Comparison of ENCODE assay signal across 8 mouse cellular contexts in genomic region chr15:100423916-100424315, GRCm38 (mm10). TPM values are rescaled to one million over a fixed set of nuclear protein-coding genes. Genes with fewer than 3 reads are reported as not detected.
DNase-seq lines count a peak whose midpoint lies in the region; ATAC-seq and TF ChIP-seq lines count a peak whose summit lies in the region.

No protein-coding gene starts in this region.

- DNase-seq in heart, embryonic 10.5 days (ENCODE audit: low spot score), result no peak
- DNase-seq in heart, postnatal 14 days, result no peak
- DNase-seq in embryo, embryonic 10.5 days (ENCODE audit: low spot score), result peak; percentile 51
- DNase-seq in hindbrain, postnatal 0 days (ENCODE audit: low spot score), result peak; percentile 33
- no peak for DNase-seq in right cerebral cortex, postnatal 25 days
- DNase-seq in right cerebral cortex, adult 2 months (ENCODE audit: low spot score in 2 of 2), result no peak

- no peak for TF ChIP-seq CTCF in hindbrain, postnatal 0 days (IDR thresholded peaks at IDR 0.05; ENCODE audit: low read depth)

- 6% methylated on average over 14 of the region's 14 CpGs for WGBS in heart, embryonic 10.5 days
- 2% methylated on average over 14 of the region's 14 CpGs for WGBS in hindbrain, postnatal 0 days
- WGBS in liver, embryonic 16.5 days (ENCODE audit: insufficient replicate concordance), result 5% methylated on average over 14 of the region's 14 CpGs
- WGBS in neural tube, embryonic 12.5 days, result 4% methylated on average over 14 of the region's 14 CpGs

- peak overlapping the region; percentile 97 for H3K4me2 ChIP-seq in hindbrain, postnatal 0 days (ENCODE audit: low read depth, low read length)
- H3K4me2 ChIP-seq in liver, embryonic 16.5 days (ENCODE audit: low read depth, low read length), result peak overlapping the region; percentile 99
- peak overlapping the region; percentile 77 for H3K4me2 ChIP-seq in neural tube, embryonic 12.5 days (replicated peaks)

- H3K4me3 ChIP-seq in heart, embryonic 10.5 days, result peak overlapping the region; percentile 96
- H3K4me3 ChIP-seq in hindbrain, postnatal 0 days (ENCODE audit: low read length), result peak overlapping the region; percentile 90
- H3K4me3 ChIP-seq in liver, embryonic 16.5 days (ENCODE audit: low read depth, low read length), result peak overlapping the region; percentile 84
- H3K4me3 ChIP-seq in neural tube, embryonic 12.5 days, result peak overlapping the region; percentile 23

- no peaks in the 10 kb centered on the region for H3K9me3 ChIP-seq in heart, embryonic 10.5 days
- H3K9me3 ChIP-seq in hindbrain, postnatal 0 days (ENCODE audit: low read length), result no peaks in the 10 kb centered on the region
- no peaks in the 10 kb centered on the region for H3K9me3 ChIP-seq in liver, embryonic 16.5 days (replicated peaks; ENCODE audit: control insufficient read depth, low read length)
- H3K9me3 ChIP-seq in neural tube, embryonic 12.5 days, result no peaks in the 10 kb centered on the region

- intact Hi-C loops in heart, postnatal 14 days (cut with DNase I), result no loop called here

- peaks cover 32% of the 10 kb centered on the region for H3K27me3 ChIP-seq in heart, embryonic 10.5 days (ENCODE audit: insufficient read depth, poor library complexity, severe bottlenecking)
- H3K27me3 ChIP-seq in hindbrain, postnatal 0 days (ENCODE audit: insufficient read depth, low read length), result no peaks in the 10 kb centered on the region
- peaks cover 16% of the 10 kb centered on the region for H3K27me3 ChIP-seq in liver, embryonic 16.5 days (ENCODE audit: control insufficient read depth, insufficient read depth, low read depth, low read length)
- H3K27me3 ChIP-seq in neural tube, embryonic 12.5 days (replicated peaks), result peaks cover 19% of the 10 kb centered on the region

- no peak for ATAC-seq in hindbrain, postnatal 0 days
- ATAC-seq in liver, embryonic 16.5 days (ENCODE audit: low read depth), result no peak
- no peak for ATAC-seq in neural tube, embryonic 12.5 days (ENCODE audit: low FRiP score, low read depth)

- H3K27ac ChIP-seq in heart, embryonic 10.5 days, result no peak overlapping the region
- H3K27ac ChIP-seq in hindbrain, postnatal 0 days, result no peak overlapping the region
- no peak overlapping the region for H3K27ac ChIP-seq in liver, embryonic 16.5 days (ENCODE audit: low read length)
- no peak overlapping the region for H3K27ac ChIP-seq in neural tube, embryonic 12.5 days

- no peaks in the 10 kb centered on the region for H3K36me3 ChIP-seq in heart, embryonic 10.5 days
- no peaks in the 10 kb centered on the region for H3K36me3 ChIP-seq in hindbrain, postnatal 0 days (ENCODE audit: insufficient read depth, low read length)
- no peaks in the 10 kb centered on the region for H3K36me3 ChIP-seq in liver, embryonic 16.5 days (ENCODE audit: control insufficient read depth, insufficient read depth)
- H3K36me3 ChIP-seq in neural tube, embryonic 12.5 days, result no peaks in the 10 kb centered on the region

- peaks cover 52% of the 10 kb centered on the region for H3K4me1 ChIP-seq in heart, embryonic 10.5 days
- peaks cover 17% of the 10 kb centered on the region; the same call in 1 of the 2 replicates for H3K4me1 ChIP-seq in hindbrain, postnatal 0 days (ENCODE audit: insufficient read depth, low read length)
- peaks cover 40% of the 10 kb centered on the region for H3K4me1 ChIP-seq in liver, embryonic 16.5 days (ENCODE audit: control insufficient read depth, low read depth, low read length)
- H3K4me1 ChIP-seq in neural tube, embryonic 12.5 days, result peaks cover 22% of the 10 kb centered on the region

- peak overlapping the region; percentile 91; the same call in 1 of the 2 replicates for H3K9ac ChIP-seq in hindbrain, postnatal 0 days (replicated peaks; ENCODE audit: low read length)
- H3K9ac ChIP-seq in liver, embryonic 16.5 days (ENCODE audit: low read depth, low read length), result peak overlapping the region; percentile 69
- H3K9ac ChIP-seq in neural tube, embryonic 12.5 days, result no peak overlapping the region

RNA-seq across cellular contexts. Expression of gene Slc11a2, which starts 1.0 kb away (rescaled TPM):
- polyA plus RNA-seq in heart, embryonic 10.5 days (2016; fragmentation: Nextera tagmentation; extraction: Ambion mirVana), result 20.4 and 24.5 TPM in 2 replicates
- 10 to 100 TPM; 53.6 to 58.2 TPM for total RNA-seq in heart, postnatal 14 days (2021)
- total RNA-seq in hindbrain, postnatal 0 days (2014; rRNA removed), result 25.1 and 40.1 TPM in 2 replicates
- 14.5 and 18.5 TPM in 2 replicates for polyA plus RNA-seq in hindbrain, postnatal 0 days (2015; fragmentation: Nextera tagmentation; extraction: Ambion mirVana)
- 37.1 and 40.0 TPM in 2 replicates for polyA plus RNA-seq in liver, embryonic 16.5 days (2015; fragmentation: Nextera tagmentation; extraction: Ambion mirVana)
- 23.9 and 27.1 TPM in 2 replicates for polyA plus RNA-seq in neural tube, embryonic 12.5 days (2016; fragmentation: Nextera tagmentation; extraction: Ambion mirVana)

RNA-seq across cellular contexts. Expression of gene Gm5475, which starts 2.0 kb away (rescaled TPM):
- polyA plus RNA-seq in heart, embryonic 10.5 days (2016; fragmentation: Nextera tagmentation; extraction: Ambion mirVana), result not detected in 2 replicates
- total RNA-seq in heart, postnatal 14 days (2021), result not detected
- not detected in 2 replicates for total RNA-seq in hindbrain, postnatal 0 days (2014; rRNA removed)
- polyA plus RNA-seq in hindbrain, postnatal 0 days (2015; fragmentation: Nextera tagmentation; extraction: Ambion mirVana), result 0.10 and 0.19 TPM in 2 replicates
- 0.04 TPM in 1 of 2 replicates, not detected in the other for polyA plus RNA-seq in liver, embryonic 16.5 days (2015; fragmentation: Nextera tagmentation; extraction: Ambion mirVana)
- 0.13 and 0.18 TPM in 2 replicates for polyA plus RNA-seq in neural tube, embryonic 12.5 days (2016; fragmentation: Nextera tagmentation; extraction: Ambion mirVana)

RNA-seq across cellular contexts. Expression of gene Letmd1, which starts 44.9 kb away (rescaled TPM):
- 21.1 and 27.9 TPM in 2 replicates for polyA plus RNA-seq in heart, embryonic 10.5 days (2016; fragmentation: Nextera tagmentation; extraction: Ambion mirVana)
- 10 to 100 TPM; 12.8 to 20.4 TPM for total RNA-seq in heart, postnatal 14 days (2021)
- total RNA-seq in hindbrain, postnatal 0 days (2014; rRNA removed), result 79.5 and 88.6 TPM in 2 replicates
- 44.7 and 45.6 TPM in 2 replicates for polyA plus RNA-seq in hindbrain, postnatal 0 days (2015; fragmentation: Nextera tagmentation; extraction: Ambion mirVana)
- polyA plus RNA-seq in liver, embryonic 16.5 days (2015; fragmentation: Nextera tagmentation; extraction: Ambion mirVana), result 12.8 and 15.3 TPM in 2 replicates
- polyA plus RNA-seq in neural tube, embryonic 12.5 days (2016; fragmentation: Nextera tagmentation; extraction: Ambion mirVana), result 48.5 and 50.6 TPM in 2 replicates

RNA-seq across cellular contexts. Expression of gene Higd1c, which starts 59.6 kb away (rescaled TPM):
- polyA plus RNA-seq in heart, embryonic 10.5 days (2016; fragmentation: Nextera tagmentation; extraction: Ambion mirVana), result not detected in 2 replicates
- total RNA-seq in heart, postnatal 14 days (2021), result not detected
- total RNA-seq in hindbrain, postnatal 0 days (2014; rRNA removed), result not detected in 2 replicates
- not detected in 2 replicates for polyA plus RNA-seq in hindbrain, postnatal 0 days (2015; fragmentation: Nextera tagmentation; extraction: Ambion mirVana)
- polyA plus RNA-seq in liver, embryonic 16.5 days (2015; fragmentation: Nextera tagmentation; extraction: Ambion mirVana), result not detected in 2 replicates
- polyA plus RNA-seq in neural tube, embryonic 12.5 days (2016; fragmentation: Nextera tagmentation; extraction: Ambion mirVana), result 0.66 and 0.75 TPM in 2 replicates

Comparison
In these comparisons a context has a peak if more than half of its experiments do, and no peak if none do; other contexts are left out.
1. DNase-seq: peak in embryo, embryonic 10.5 days (single experiment) and hindbrain, postnatal 0 days (single experiment); none in heart, embryonic 10.5 days (single experiment), heart, postnatal 14 days (0 of 2), right cerebral cortex, postnatal 25 days (single experiment) and right cerebral cortex, adult 2 months (0 of 2).
2. H3K4me3 ChIP-seq: peak in every context shown above with its lines; median percentile 96 in heart, embryonic 10.5 days; 90 in hindbrain, postnatal 0 days; 84 in liver, embryonic 16.5 days; 23 in neural tube, embryonic 12.5 days.
3. Peak in every context shown above with its lines, with median percentiles within 50 percentile points of each other: H3K4me2 ChIP-seq.